Mouse (Mus musculus) kidney, adult 9 months (tissue): ENCODE results near the gene Pcdh15.

Source experiments
- DNase-seq: peaks from one replicate; pipeline ENCODE4 v3.0.0; 2022

Pcdh15 gene

GRCm38 (mm10) chr10:73098966-73099845 is at the start of gene Pcdh15:
Gene Pcdh15, plus strand, starts transcription at chr10:73099342.
- DNase-seq = no peak

DNA sequence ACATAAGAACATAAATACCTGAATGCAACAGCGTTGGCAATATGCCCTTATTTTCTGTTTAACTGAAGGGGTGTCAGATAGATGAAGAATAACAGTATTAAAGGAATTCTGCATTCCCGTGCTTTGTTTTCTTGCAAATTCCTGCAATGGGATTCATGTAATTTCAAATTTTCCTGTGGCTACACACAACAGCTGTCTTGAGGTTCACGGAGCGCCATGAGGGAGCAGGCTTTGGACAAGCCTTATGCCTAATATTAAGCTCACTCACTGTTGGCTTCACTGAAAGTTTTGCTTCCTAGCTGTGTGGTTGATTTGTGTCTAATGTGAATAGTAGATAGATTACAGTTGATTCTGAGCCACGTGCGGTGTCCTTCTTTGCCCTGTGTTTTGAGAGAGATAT is 47.1 kb upstream of the Pcdh15 start:
- DNase-seq = no peak

- no peak for DNase-seq
These were observed 39.4 kb upstream of the Pcdh15 start for GRCm38 (mm10) chr10:73059726-73060230.

DNA sequence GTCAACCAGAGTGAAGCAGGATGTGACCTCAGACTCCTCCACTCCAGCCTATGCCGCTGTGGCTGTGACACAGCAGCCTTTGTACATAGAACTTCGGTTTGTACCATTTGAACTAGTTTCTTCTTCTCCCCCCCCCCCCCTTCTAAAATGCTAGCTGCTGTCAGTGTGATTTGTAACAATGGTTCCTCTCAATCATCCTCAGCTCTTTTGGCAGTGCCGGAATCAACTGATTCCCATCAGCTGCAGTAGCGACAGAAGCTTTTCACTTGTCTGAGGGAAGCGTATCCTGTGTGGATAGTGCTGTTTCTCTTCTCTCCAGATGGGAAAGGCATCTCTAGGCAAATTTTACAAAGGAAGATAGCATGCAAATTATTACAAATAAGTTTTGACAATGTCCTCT is 12.4 kb upstream of the Pcdh15 start:
- no peak for DNase-seq

DNA sequence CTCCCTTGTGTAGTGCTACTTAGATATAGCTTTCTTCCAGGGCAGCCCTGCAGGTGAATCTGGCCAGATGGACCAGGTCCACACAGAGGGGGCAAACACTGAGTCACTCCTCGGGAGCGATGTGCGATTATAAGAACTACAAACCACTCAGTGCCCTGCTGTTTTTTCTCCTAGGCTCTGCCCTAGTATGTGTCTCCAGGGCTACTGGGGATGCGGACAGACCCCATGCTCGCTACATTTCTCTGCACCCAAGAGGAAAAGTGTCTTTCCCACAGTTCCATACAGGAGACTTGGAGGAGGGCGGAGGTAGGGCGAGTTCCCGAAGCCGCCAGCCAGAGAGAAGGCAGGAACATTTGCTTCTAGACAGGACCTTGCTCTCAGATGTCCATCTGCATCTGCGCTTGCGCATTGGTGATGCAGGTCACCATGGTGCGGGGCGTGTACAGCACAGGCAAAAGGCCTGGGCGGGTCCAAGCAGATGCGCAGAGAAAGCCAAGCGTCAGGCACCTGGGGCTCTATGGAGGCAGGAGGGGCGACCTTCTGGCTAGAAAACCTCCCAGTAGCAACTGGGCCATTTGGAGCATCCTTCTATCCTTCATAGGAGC is 2.5 kb upstream of the Pcdh15 start:
- no peak for DNase-seq

DNA sequence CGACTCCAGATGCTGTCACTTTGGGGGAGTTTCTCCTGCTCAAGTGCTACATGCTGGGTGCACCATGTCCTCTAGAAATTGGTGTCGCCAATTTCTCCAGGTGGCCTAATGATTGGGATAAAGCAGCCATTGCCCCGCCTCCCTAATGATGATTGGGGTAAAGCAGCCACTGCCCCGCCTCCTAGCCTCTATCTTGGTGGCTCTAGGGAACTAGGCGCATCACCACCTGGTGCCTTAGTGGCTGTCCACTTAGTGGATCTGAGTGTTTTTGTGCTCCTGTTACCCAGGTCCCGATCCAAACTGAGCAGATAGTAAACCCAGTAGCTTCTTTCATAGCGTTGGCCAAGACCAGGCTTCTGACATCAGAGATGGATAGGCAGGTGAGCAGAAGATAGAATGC is 2.0 kb upstream of the Pcdh15 start:
- no peak for DNase-seq

DNA sequence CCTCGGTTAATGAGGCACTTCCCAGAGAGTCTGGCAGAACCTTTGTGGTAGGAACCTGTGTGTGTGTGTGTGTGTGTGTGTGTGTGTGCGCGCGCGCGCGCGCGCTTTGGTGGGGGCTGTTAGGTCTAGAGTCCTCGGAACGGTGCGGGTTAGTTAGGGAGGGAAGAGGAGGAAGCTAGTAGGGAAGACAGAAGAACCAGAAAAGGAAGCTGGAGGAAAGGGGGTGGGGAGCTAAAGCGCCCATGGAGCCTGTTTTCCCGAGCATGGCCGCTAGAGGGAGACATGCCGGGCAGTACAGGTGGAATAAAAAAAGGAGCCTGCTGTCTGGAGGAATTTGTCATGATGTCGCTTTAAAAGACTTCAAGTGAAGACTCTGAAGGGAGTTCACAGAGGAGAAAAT is 1.2 kb upstream of the Pcdh15 start:
- peak; percentile 26 for DNase-seq

DNA sequence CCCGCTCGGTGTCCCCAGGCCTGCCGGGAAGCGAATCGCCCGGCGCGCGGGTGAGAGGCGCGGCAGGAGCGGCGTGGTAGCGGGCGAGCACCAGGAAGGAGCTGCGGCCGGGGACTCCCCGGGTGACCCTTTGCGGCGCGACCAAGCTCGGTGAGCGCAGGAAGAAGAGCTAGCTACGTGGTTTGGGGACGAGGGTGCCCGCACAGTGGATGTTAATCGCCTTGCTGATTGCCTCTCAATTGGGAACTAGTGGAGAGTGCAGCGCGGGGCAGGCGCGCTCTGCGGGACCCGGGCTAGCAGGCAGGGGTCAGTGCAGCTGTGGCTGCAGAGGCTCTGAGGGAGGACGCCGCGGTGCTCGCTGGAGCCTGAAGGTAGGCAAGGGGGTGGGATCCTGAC is 702 bp downstream of the Pcdh15 start:
- DNase-seq = no peak

GRCm38 (mm10) chr10:73103383-73103994 is 4.3 kb downstream of the Pcdh15 start:
- DNase-seq = no peak

GRCm38 (mm10) chr10:73105893-73106292 is 6.8 kb downstream of the Pcdh15 start:
- DNase-seq = peak; percentile 47

- DNase-seq = no peak
These were observed 38.8 kb downstream of the Pcdh15 start for GRCm38 (mm10) chr10:73137985-73138384.

DNA sequence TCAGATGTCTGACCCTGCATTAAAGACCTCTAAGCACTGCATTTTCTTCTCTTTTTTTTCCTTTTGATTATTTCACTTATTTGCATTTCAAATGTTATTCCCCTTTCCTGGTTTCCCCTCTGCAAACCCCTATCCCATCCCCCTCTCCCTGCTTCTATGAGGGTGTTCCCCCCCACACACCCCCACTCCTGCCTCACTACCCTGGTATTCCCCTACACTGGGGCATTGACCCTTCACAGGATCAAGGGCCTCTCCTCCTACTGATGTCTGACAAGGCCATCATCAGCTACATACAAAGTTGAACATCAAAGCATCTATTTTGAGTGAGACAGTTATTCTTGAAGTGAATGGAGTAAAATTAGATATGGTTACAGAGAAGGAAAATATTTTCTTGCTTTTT is 48.4 kb downstream of the Pcdh15 start:
- no peak for DNase-seq

GRCm38 (mm10) chr10:73147978-73148377 is 48.8 kb downstream of the Pcdh15 start:
- DNase-seq = no peak

- no peak for DNase-seq
These were observed 55.4 kb downstream of the Pcdh15 start for GRCm38 (mm10) chr10:73154544-73154943.

DNA sequence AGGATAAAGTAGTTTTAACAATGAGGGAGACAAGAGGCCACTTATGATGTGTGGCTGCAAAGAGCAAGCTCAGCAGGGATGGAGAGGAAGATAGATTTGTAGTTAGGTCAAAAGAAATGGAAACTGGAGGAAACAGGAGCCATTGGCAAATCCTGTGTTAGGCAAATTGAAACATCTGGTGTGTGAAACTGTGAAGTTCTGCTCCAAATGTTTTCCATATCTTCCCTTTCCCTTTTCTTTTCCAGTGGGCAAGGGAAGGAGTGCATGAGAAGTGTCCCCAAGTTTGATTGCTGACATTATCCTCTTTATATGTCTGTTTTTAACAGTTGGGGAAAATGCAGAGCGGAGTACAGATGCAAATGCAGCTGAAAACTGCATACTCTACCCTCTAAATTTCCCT is 62.6 kb downstream of the Pcdh15 start:
- DNase-seq = no peak

- no peak for DNase-seq
These were observed 116.9 kb downstream of the Pcdh15 start for GRCm38 (mm10) chr10:73216001-73216400.

GRCm38 (mm10) chr10:73242294-73242693 is 143.2 kb downstream of the Pcdh15 start:
- DNase-seq = no peak

DNA sequence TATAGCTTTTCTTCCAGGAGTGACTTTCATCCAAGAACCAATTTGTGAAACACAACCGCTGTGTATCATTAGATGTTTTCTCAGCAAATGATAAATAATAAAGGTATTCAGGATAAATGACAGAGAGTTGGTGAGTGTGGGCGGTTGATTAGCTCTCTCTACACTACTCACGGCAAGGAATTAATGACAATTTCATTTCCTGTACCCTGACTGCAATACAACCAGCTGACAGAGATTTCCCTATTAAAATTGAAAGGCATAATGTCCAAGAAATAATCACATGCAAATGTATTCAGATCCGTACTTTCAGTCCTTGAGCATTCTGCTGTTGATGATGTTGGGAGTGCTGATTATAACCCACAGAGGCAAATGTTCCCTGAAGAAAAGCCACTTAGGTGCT is 181.3 kb downstream of the Pcdh15 start:
- no peak for DNase-seq

DNA sequence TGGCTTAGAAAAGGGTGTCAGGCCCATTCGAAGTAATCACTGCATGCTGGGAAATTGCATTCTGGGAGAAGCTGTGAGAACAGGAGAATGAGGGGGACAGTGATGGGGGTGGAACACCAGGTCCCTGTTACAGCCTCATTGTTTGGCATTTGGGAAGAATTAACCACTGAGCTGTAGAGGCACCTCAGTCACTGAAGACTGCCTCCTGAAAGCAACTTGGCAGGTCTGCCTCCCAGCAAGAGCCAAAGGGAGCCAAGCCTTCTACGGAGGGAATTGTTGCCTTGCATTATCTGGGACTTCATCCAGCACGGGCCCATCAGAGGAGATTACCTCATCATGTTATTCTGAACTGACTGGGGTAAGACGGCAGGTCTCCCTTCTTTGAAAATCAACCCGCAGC is 197.3 kb downstream of the Pcdh15 start:
- DNase-seq = no peak

DNA sequence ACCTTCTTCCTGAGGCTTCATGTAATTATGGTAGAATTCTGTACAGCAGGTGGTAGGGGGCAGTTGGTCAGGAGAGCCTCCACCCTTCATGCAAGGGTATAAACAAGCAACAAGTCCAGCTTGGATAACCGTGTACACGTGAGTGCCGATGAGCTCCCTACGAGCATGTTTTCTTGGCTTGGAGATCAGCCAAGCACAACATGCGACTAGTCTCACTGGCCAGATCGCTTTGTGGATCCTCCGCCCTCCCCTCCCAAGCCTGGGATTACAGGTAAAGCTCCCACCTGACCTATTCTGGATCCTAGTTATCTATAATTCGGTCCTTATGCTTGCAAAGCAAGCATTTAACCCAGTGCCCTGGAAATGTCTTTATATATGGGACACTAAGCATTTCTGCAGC is 202.8 kb downstream of the Pcdh15 start:
- peak; percentile 3 for DNase-seq

DNA sequence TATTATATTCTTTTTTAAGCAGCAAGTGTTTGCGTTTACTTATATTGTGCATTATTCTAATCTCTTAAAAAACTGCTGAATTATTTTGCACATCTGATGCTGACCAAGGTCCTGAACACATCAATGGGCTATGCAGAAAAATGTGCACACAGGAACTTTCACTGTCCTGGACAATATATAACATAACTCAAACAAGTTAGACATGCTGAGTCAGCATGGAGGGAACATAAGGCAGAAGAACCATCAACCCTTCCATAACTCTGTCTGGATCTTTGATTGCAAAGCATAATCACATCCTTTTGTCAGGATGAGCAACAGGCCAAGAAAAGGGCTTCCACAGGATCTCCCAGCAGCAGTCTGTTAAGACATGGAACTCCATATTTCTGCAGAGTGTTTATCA is 207.5 kb downstream of the Pcdh15 start:
- no peak for DNase-seq

DNA sequence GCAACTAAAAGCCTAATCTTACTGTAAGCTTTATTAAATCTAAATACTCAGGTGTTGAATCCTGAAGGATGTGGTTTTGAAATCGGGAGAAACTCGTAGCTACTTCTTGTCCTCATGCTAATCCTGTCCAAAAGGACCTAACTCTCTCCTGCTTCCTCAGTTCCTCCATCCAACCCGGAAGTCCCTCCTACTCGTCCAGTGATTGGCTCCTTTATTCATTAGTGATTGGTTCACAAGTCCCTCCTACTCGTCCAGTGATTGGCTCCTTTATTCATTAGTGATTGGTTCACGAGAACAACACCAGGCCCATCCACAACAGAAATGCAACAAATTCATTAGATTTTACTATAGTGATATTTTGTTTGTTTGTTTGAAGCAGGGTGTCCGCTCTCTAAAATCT is 227.7 kb downstream of the Pcdh15 start:
- DNase-seq = no peak

DNA sequence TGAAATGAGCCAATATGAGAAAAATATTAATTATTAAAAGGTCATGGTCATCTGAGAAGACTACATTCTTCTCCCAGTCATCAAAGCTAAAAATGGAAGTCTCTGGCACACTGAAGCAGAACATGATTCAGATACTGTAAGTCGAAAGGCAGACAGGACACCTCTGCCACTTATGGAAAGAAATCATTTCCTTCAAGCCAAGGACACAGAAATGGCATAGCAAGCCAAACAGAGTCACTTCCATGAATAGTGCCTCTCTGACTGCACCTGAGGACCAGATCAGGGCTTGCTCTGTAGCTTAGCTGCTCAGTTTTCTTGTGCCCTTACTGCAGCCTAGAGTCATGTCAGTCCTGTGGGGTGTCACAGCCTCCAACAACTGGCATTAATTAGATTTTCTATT is 234.3 kb downstream of the Pcdh15 start:
- DNase-seq = no peak

DNA sequence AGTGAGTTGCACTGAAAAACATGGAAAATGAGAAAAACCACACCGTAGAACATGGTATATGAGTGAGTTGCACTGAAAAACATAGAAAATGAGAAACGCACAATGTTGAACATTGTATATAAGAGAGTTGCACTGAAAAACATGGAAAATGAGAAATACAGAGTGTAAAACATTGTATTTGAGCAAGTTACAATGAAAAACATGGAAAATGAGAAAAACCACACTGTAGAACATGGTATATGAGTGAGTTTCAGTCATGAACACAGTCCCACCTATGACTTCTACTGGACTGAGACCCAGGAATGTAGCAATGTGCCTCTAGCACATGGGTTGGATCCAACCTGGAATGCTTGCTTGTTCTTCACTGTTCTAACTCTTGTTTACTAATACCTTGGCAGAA is 279.9 kb downstream of the Pcdh15 start:
- DNase-seq = no peak
